Mouse (Mus musculus): ENCODE measurements around the gene Lrrc3c.

DNA sequence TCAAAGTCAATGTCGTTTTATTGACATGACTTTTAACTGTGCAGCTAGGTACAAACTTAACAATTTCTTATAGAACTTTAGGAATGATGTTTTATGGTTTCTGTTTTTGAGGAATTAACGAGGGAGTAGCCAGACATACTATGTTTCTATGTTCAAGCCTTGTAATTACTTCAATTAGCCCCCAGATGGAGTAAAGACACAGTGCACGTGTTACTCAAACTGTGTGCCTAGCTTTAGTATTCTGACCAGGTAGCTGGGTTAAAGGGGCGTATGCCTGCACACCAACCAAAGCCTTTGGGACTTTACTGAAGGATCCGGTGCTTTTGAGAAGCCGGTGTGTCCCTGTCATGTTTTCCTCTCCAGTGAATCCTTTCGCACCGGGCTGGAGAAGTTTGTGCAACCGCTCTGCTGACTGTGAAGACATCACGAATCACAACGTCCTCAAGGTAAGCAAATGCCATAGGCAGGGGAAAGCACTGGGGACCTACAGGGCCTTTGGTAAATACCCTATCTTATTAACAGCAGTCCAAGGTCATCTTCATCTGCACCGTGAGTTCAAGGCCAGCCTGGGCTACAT, 42.9 kb upstream of the Lrrc3c start:
- TF ChIP-seq CTCF (IDR thresholded peaks at IDR 0.05; ENCODE audit: control insufficient read depth, insufficient read depth, low read length) (no peak), POLR2A (IDR thresholded peaks at IDR 0.05; ENCODE audit: borderline replicate concordance, control insufficient read depth, low read depth, low read length) (no peak)

Measured in bone marrow, adult 2 months (tissue).